Mouse (Mus musculus) midbrain, postnatal 0 days (tissue): ENCODE data around the gene Klc4. TPM values are rescaled to one million over a fixed set of nuclear protein-coding genes. Genes with fewer than 3 reads are reported as not detected.

Experiments
- ATAC-seq: fragments of 200-750 bp; cut with Nextera tagmentation; 2 replicates; pipeline ENCODE4 v1.8.0; 2017; ENCODE audit warnings: moderate number of reproducible peaks, mild to moderate bottlenecking, moderate TSS enrichment, moderate library complexity; ENCODE audit not compliant: low FRiP score
- DNase-seq: peaks from one replicate; pipeline ENCODE4 v3.0.0-alpha.2; 2015; ENCODE audit warnings: low spot score
- H3K27ac ChIP-seq: fragments of 300-500 bp; sonication (generic); 2 replicates; pipeline ENCODE4 v1.5.1; 2014; ENCODE audit warnings: low read depth, mild to moderate bottlenecking, low read length, mixed read lengths
- H3K27me3 ChIP-seq: fragments of 300-500 bp; sonication (generic); 2 replicates; pipeline ENCODE4 v1.6.1; 2014; ENCODE audit warnings: low read length, control low read depth, mixed read lengths; ENCODE audit not compliant: insufficient read depth
- H3K36me3 ChIP-seq: fragments of 300-500 bp; sonication (generic); 2 replicates; pipeline ENCODE4 v1.6.1; 2014; ENCODE audit warnings: low read length, control low read depth, mixed read lengths; ENCODE audit not compliant: insufficient read depth
- H3K4me1 ChIP-seq: fragments of 300-500 bp; sonication (generic); 2 replicates; pipeline ENCODE4 v1.6.1; 2014; ENCODE audit warnings: mild to moderate bottlenecking, control low read depth, antibody characterized with exemption, low read length, mixed read lengths; ENCODE audit not compliant: insufficient read depth
- H3K4me2 ChIP-seq: fragments of 300-500 bp; sonication (generic); 2 replicates; pipeline ENCODE4 v1.6.1; 2014; ENCODE audit warnings: low read depth, mild to moderate bottlenecking, low read length, mixed read lengths; ENCODE audit not compliant: poor library complexity, severe bottlenecking
- H3K4me3 ChIP-seq: fragments of 300-500 bp; sonication (generic); 2 replicates; pipeline ENCODE4 v1.5.1; 2014; ENCODE audit warnings: low read depth, mild to moderate bottlenecking, low read length, moderate library complexity
- H3K9ac ChIP-seq: fragments of 300-500 bp; sonication (generic); replicated peaks from 2 replicates; pipeline ENCODE4 v1.6.1; 2014; ENCODE audit warnings: mild to moderate bottlenecking, low read length, moderate library complexity, mixed read lengths; ENCODE audit not compliant: poor library complexity, severe bottlenecking
- H3K9me3 ChIP-seq: fragments of 300-500 bp; sonication (generic); 2 replicates; pipeline ENCODE4 v1.6.1; 2016; ENCODE audit warnings: low read length, control low read depth
- CTCF ChIP-seq: IDR thresholded peaks from 2 replicates; pipeline ENCODE4 v1.5.1; 2016; ENCODE audit warnings: antibody characterized with exemption, mild to moderate bottlenecking
- WGBS: fragments of 180-500 bp; shearing (Covaris S2); extraction: QIAGEN DNeasy Blood & Tissue Kit; methylation state at CpG from one replicate; pipeline ENCODE4 v1.1.7; 2014; 5-methylcytosine and 5-hydroxymethylcytosine counted together
- polyA plus RNA-seq: library from polyadenylated mRNA; unstranded; fragments of >200 nt; fragmentation: Nextera tagmentation; extraction: Ambion mirVana; gene quantifications from 2 replicates; pipeline ENCODE4 v1.2.1, GENCODE M21; 2015
- total RNA-seq: library from RNA; depleted of rRNA; stranded (reverse); fragments of >200 nt; gene quantifications from 2 replicates; pipeline ENCODE4 v1.2.3, GENCODE M21; 2014

Gene Klc4
- total and polyA plus RNA-seq, 2 experiments from 2014 or later, result 20.0 to 24.5 TPM

GRCm38 (mm10) chr17:46661981-46662380, 16.2 kb upstream of the Klc4 start:
- no peak for ATAC-seq
- H3K27me3 ChIP-seq, result no peaks in the 10 kb centered on the region
- 89% methylated on average over 12 of the region's 12 CpGs for WGBS
- H3K27ac ChIP-seq, result no peak overlapping the region
- peaks cover 82% of the 10 kb centered on the region for H3K36me3 ChIP-seq
- H3K4me3 ChIP-seq, result no peak overlapping the region
- H3K9ac ChIP-seq, result no peak overlapping the region
- H3K4me1 ChIP-seq, result no peaks in the 10 kb centered on the region
- H3K9me3 ChIP-seq, result no peaks in the 10 kb centered on the region
- DNase-seq, result no peak
- no peak overlapping the region for H3K4me2 ChIP-seq
- TF ChIP-seq CTCF, result no peak

DNA sequence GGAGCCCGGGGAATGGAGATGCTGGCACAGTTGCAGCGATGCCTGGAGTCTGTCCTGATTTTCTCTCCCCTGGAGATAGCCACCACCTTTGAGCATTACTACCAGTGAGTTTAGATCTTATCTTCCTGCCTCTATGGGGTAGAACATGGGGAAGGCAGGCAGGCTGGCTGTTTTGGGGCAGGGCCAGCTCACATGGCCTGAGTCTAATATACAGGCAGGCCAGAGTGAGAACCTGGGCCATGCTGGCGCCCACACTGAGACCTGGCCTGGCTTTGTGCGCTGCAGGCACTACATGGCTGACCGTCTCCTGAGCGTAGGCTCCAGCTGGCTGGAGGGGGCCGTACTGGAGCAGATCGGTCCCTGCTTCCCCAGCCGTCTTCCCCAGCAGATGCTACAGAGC, 15.5 kb upstream of the Klc4 start:
- Histone ChIP-seq H3K9ac (no peak overlapping the region), H3K4me3 (no peak overlapping the region), H3K27ac (no peak overlapping the region), H3K4me2 (no peak overlapping the region), H3K36me3 (peaks cover 89% of the 10 kb centered on the region), H3K9me3 (no peaks in the 10 kb centered on the region), H3K4me1 (no peaks in the 10 kb centered on the region), H3K27me3 (no peaks in the 10 kb centered on the region)
- 97% methylated on average over 9 of the region's 9 CpGs for WGBS
- DNase-seq (no peak), ATAC-seq (no peak)
- TF ChIP-seq CTCF, result no peak

- H3K4me2 ChIP-seq, result no peak overlapping the region
- H3K27ac ChIP-seq, result no peak overlapping the region
- H3K36me3 ChIP-seq, result peaks cover 73% of the 10 kb centered on the region
- WGBS, result 88% methylated on average over 6 of the region's 6 CpGs
- H3K27me3 ChIP-seq, result no peaks in the 10 kb centered on the region
- ATAC-seq (no peak), DNase-seq (no peak)
- H3K4me3 ChIP-seq, result no peak overlapping the region
- H3K9me3 ChIP-seq, result no peaks in the 10 kb centered on the region
- no peak overlapping the region for H3K9ac ChIP-seq
- peaks cover 9% of the 10 kb centered on the region; the same call in 1 of the 2 replicates for H3K4me1 ChIP-seq
- TF ChIP-seq CTCF, result no peak
Observed at GRCm38 (mm10) chr17:46656054-46656453, 10.2 kb upstream of the Klc4 start.

GRCm38 (mm10) chr17:46651755-46652547, 6.1 kb upstream of the Klc4 start:
- Histone ChIP-seq H3K27me3 (no peaks in the 10 kb centered on the region), H3K9ac (no peak overlapping the region), H3K4me1 (peaks cover 12% of the 10 kb centered on the region; the same call in 1 of the 2 replicates), H3K36me3 (peaks cover 41% of the 10 kb centered on the region), H3K4me3 (0 out of 2 replicates have a peak overlapping the region, but pooled peaks have one; percentile 1), H3K4me2 (peak overlapping the region; percentile 80), H3K9me3 (no peaks in the 10 kb centered on the region), H3K27ac (peak overlapping the region; percentile 91; the same call in 1 of the 2 replicates)
- no peak for ATAC-seq
- TF ChIP-seq CTCF, result no peak
- DNase-seq, result no peak
- WGBS, result 78% methylated on average over 20 of the region's 20 CpGs

GRCm38 (mm10) chr17:46651292-46651691, 5.5 kb upstream of the Klc4 start:
- H3K4me3 ChIP-seq, result peak overlapping the region; percentile 50
- no peaks in the 10 kb centered on the region for H3K9me3 ChIP-seq
- peak overlapping the region; percentile 87 for H3K9ac ChIP-seq
- ATAC-seq (no peak), DNase-seq (no peak)
- 78% methylated on average over 17 of the region's 17 CpGs for WGBS
- H3K36me3 ChIP-seq, result peaks cover 34% of the 10 kb centered on the region
- peak overlapping the region; percentile 80 for H3K4me2 ChIP-seq
- peaks cover 12% of the 10 kb centered on the region; the same call in 1 of the 2 replicates for H3K4me1 ChIP-seq
- TF ChIP-seq CTCF, result no peak
- peak overlapping the region; percentile 91 for H3K27ac ChIP-seq
- H3K27me3 ChIP-seq, result no peaks in the 10 kb centered on the region
